Mouse (Mus musculus): ENCODE results near the gene Slc29a1. TPM values are rescaled to one million over a fixed set of nuclear protein-coding genes. Genes with fewer than 3 reads are reported as not detected.
"Not testable (repeated sequence)": the region's sequence is repeated elsewhere in the genome, so short reads cannot be mapped to it uniquely, and the experiment has no call there.

Gene Slc29a1
- polyA plus RNA-seq, 1 experiment from 2014 or later, result 175 TPM

DNA sequence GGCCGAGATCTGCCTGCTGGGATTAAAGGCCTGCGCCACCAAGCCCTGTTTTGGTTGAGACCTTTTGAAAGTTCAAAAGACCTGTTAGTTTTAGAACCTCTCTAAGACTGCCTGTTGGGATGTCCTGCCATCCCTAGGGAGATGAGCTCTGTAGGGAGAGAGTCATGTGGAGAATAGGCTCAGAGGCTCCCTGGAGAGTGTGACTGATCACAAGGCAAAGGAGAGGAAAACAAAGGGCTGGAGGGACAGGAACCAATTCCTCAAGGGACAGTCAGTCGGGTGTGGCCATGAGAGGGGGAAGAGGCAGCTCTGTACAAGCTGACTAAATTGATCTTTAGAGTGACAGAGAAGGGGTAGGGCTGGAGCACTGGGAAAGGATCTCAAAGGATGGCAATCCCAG, 28.8 kb upstream of the Slc29a1 start:
- 47% methylated on average over 3 of the region's 3 CpGs for WGBS (ENCODE audit: insufficient replicate concordance)

DNA sequence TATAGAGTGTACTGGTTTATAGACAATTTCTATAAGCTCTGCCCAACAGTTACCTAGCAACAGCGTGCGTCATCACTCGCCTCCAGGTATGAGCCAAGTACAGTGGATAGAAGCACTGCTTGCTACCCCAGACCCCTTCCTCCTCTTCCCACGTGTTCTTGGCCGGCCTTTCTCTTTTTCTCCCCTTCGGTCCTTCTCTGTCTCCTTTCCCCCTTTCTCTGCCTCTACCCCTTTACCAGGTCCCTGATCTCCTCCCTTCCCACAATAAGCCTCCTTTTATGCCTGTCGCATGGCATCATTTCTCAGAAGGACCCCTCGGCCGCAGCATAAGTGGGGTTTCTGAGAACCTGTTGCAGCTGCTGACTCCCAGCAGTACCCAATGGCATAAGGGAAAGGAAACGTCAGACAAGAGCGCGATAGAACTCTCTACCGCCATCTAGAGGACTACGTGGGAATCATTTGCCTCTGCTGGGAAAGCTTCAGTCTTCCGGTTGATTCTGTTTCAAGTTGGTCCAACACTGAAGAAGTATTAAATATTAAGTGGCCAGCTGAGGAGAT, 27.2 kb upstream of the Slc29a1 start:
- Histone ChIP-seq H3K4me1 (replicated peaks) (peaks cover 29% of the 10 kb centered on the region), H3K4me3 (replicated peaks) (no peak overlapping the region; the same call in 1 of the 2 replicates), H3K27me3 (peaks cover 30% of the 10 kb centered on the region), H3K27ac (replicated peaks) (no peak overlapping the region), H3K9ac (no peak overlapping the region), H3K4me2 (peak overlapping the region; percentile 52), H3K36me3 (replicated peaks) (no peaks in the 10 kb centered on the region), H3K9me3 (replicated peaks) (no peaks in the 10 kb centered on the region)
- no peak for ATAC-seq (ENCODE audit: insufficient read depth)
- WGBS (ENCODE audit: insufficient replicate concordance), result 22% methylated on average over 15 of the region's 15 CpGs

More for the DNA sequence above, 28.8 kb upstream of the Slc29a1 start:
- no peaks in the 10 kb centered on the region for H3K36me3 ChIP-seq (replicated peaks)
- H3K4me2 ChIP-seq, result no peak overlapping the region
- no peaks in the 10 kb centered on the region for H3K9me3 ChIP-seq (replicated peaks)
- H3K9ac ChIP-seq, result no peak overlapping the region
- H3K4me3 ChIP-seq (replicated peaks), result no peak overlapping the region
- peaks cover 38% of the 10 kb centered on the region for H3K27me3 ChIP-seq
- ATAC-seq (ENCODE audit: insufficient read depth), result no peak
- peaks cover 29% of the 10 kb centered on the region for H3K4me1 ChIP-seq (replicated peaks)
- no peak overlapping the region for H3K27ac ChIP-seq (replicated peaks)

DNA sequence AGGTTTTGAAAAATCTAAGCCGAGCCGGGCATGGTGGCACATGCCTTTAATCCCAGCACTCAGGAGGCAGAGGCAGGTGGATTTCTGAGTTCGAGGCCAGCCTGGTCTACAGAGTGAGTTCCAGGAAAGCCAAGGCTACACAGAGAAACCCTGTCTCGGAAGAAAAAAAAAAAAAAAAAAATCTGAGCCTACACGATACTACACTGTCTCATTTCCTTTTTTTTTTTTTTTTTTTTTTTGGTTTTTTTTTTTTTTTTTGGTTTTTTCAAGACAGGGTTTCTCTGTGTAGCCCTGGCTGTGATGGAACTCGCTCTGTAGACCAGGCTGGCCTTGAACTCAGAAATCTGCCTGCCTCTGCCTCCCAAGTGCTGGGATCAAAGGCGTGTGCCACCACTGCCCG, 24.0 kb upstream of the Slc29a1 start:
- H3K36me3 ChIP-seq (replicated peaks); H3K27ac ChIP-seq (replicated peaks); H3K9me3 ChIP-seq (replicated peaks); H3K4me2 ChIP-seq; H3K4me3 ChIP-seq (replicated peaks); H3K9ac ChIP-seq; H3K27me3 ChIP-seq; ATAC-seq (ENCODE audit: insufficient read depth): not testable (repeated sequence)
- 63% methylated on average over 8 of the region's 8 CpGs for WGBS (ENCODE audit: insufficient replicate concordance)
- H3K4me1 ChIP-seq (replicated peaks), result peaks cover 30% of the 10 kb centered on the region

DNA sequence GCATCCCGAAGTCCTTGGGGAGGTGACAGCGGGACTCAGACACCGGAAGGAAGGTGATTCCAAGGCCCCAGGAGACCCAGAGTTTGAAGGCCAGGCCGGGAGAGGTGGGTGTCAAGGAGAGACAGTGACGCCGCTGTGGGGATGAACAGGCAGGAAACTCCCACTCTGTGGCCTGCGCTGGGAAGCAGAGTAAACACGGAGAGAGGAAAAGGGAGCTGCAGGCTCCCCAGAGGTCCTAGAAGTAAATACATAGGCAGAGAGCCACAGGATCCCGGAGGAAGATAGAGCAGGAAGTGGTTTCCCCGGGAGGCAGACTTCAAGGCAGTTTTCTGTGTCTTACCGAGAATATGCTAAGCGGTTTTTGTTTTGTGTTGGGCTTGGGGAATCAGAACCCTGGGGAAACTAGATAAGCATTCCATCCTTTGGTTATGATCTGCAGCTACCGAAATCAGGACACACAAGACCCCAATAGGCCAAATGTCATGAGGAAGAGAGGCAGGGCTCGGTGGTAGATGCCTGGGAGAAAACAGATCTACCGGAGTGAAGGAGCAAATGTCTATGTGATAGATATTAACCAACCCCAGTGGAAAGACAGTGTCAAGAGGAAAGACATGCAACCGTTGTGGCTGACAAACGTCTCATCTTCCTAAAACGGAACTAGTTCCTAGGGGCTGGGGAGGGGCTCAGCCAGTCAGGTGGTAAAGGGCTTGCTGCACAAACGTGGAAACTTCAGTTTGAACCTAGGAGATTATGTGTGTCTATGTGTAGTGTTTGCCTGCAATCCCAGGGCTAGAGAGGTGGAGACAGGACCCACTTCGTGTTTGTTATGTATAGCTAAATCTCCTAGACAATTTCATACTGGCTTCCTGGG, 20.2 kb upstream of the Slc29a1 start:
- Histone ChIP-seq H3K4me1 (replicated peaks) (peaks cover 24% of the 10 kb centered on the region), H3K9ac (peak overlapping the region; percentile 22; the same call in 1 of the 2 replicates), H3K36me3 (replicated peaks) (no peaks in the 10 kb centered on the region), H3K4me3 (replicated peaks) (peak overlapping the region; percentile 33), H3K9me3 (replicated peaks) (no peaks in the 10 kb centered on the region), H3K27me3 (no peaks in the 10 kb centered on the region), H3K27ac (replicated peaks) (peak overlapping the region; percentile 69), H3K4me2 (peak overlapping the region; percentile 59)
- peak; percentile 63 for ATAC-seq (ENCODE audit: insufficient read depth)
- WGBS (ENCODE audit: insufficient replicate concordance), result 4% methylated on average over 20 of the region's 20 CpGs

DNA sequence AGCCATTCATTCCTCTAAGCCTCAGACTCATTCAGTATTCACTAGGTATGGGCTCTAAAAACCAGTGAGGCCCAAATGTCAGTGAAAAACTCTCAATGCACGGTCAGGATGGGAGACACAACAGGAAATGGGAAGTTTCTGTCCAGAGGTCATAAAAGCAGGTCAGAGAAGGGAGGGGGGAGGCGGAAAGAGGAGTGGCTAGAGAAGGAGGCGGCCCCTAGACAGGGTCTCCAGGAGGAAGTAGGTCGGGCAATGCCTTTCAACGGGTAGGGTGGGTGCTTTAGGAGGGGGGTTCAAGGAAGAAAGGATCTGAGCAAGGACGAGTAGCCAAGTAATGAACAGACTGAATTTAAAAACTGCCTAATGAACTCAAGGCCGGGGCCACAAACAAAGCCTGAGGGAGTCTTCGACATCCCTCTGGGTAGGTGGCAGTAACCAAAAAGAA, 19.6 kb upstream of the Slc29a1 start:
- Histone ChIP-seq H3K27me3 (no peaks in the 10 kb centered on the region), H3K27ac (replicated peaks) (peak overlapping the region; percentile 69), H3K4me1 (replicated peaks) (peaks cover 24% of the 10 kb centered on the region), H3K9me3 (replicated peaks) (no peaks in the 10 kb centered on the region), H3K4me2 (peak overlapping the region; percentile 59), H3K36me3 (replicated peaks) (no peaks in the 10 kb centered on the region), H3K9ac (peak overlapping the region; percentile 22; the same call in 1 of the 2 replicates), H3K4me3 (replicated peaks) (peak overlapping the region; percentile 33)
- WGBS (ENCODE audit: insufficient replicate concordance), result 5% methylated on average over 8 of the region's 8 CpGs
- ATAC-seq (ENCODE audit: insufficient read depth), result peak; percentile 51; the same call in 1 of the 2 replicates

DNA sequence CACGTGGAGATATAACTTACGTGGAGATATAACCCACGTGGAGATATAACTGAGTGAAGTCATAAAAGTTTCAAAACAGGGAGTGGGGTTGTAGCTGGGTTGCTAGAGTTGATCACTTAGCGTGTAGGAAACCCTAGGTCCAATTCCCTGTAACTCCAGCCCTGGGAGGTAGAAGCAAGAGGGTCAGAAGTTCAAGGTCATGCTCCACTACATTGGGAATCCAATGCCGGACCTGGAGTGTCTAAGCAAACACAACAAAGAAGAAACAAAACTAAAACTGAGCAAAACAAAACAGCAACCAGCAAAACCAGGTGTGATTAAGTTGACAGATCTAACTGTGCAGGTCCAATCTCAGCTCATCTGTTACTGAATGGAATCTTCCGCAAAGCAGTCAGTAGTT, 18.2 kb upstream of the Slc29a1 start:
- no peak for ATAC-seq (ENCODE audit: insufficient read depth)
- Histone ChIP-seq H3K4me2 (no peak overlapping the region), H3K27me3 (no peaks in the 10 kb centered on the region), H3K9me3 (replicated peaks) (no peaks in the 10 kb centered on the region), H3K4me3 (replicated peaks) (no peak overlapping the region), H3K9ac (no peak overlapping the region), H3K36me3 (replicated peaks) (no peaks in the 10 kb centered on the region), H3K27ac (replicated peaks) (no peak overlapping the region), H3K4me1 (replicated peaks) (peaks cover 28% of the 10 kb centered on the region)
- 65% methylated on average over 6 of the region's 6 CpGs for WGBS (ENCODE audit: insufficient replicate concordance)

DNA sequence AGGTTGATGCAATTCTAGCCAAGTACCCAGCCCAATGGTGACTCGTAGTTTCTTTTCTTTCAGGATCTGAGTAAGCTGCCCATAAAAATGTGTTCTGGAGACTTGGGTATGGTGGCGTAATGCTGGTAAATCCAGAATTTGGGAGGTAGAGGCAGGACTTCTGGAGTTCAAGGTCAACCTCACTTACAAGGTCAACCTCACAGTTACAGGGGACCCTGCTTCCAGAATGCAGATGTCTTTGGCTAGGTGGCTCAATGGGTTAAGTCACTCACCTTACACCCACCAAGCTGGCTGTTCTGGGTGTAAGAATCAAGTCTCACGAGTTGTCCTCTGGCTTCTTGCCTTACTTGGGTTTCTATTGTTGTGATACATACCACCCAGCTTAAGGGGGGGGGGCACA, 17.3 kb upstream of the Slc29a1 start:
- no peak overlapping the region for H3K4me2 ChIP-seq
- no peak overlapping the region for H3K9ac ChIP-seq
- H3K27ac ChIP-seq (replicated peaks), result no peak overlapping the region
- no peak overlapping the region for H3K4me3 ChIP-seq (replicated peaks)
- H3K9me3 ChIP-seq (replicated peaks), result no peaks in the 10 kb centered on the region
- no peaks in the 10 kb centered on the region for H3K27me3 ChIP-seq
- H3K36me3 ChIP-seq (replicated peaks), result no peaks in the 10 kb centered on the region
- ATAC-seq (ENCODE audit: insufficient read depth), result no peak
- H3K4me1 ChIP-seq (replicated peaks), result peaks cover 32% of the 10 kb centered on the region
- WGBS (ENCODE audit: insufficient replicate concordance), result 60% methylated on average over 3 of the region's 3 CpGs

DNA sequence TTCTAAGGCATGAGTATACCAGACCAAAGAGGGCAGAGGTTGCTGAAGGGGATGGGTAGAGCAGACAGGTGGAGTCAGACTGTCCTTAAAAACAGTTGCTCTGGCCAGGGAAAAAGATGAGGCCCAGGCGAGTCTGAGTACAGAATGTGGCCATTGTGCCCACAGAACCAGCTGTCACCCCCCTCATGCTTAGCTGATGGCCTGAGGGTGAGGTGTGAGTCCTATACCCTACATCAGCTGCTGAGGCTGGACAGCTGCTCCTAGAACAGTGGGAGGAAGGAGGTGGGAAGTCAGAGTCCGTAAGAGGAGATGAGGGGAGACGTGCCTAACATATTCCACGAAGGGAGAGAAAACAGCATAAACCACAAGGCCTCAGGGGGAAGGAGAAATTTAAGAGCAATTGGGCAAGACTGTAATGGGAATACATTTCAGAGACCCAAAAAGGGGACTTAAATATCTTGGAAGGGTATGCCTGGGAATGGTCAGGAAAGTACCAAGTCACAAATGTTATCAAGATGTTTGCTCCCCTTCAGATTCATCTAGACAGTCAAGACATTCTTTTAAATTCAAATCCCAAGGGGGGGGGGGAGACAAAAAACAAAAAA, 16.7 kb upstream of the Slc29a1 start:
- H3K9me3 ChIP-seq (replicated peaks), result no peaks in the 10 kb centered on the region
- H3K4me1 ChIP-seq (replicated peaks), result peaks cover 33% of the 10 kb centered on the region
- no peaks in the 10 kb centered on the region for H3K27me3 ChIP-seq
- no peak overlapping the region for H3K9ac ChIP-seq
- no peak overlapping the region for H3K4me2 ChIP-seq
- WGBS (ENCODE audit: insufficient replicate concordance), result 53% methylated on average over 4 of the region's 4 CpGs
- H3K27ac ChIP-seq (replicated peaks), result no peak overlapping the region
- H3K36me3 ChIP-seq (replicated peaks), result no peaks in the 10 kb centered on the region
- no peak overlapping the region for H3K4me3 ChIP-seq (replicated peaks)
- ATAC-seq (ENCODE audit: insufficient read depth), result no peak

DNA sequence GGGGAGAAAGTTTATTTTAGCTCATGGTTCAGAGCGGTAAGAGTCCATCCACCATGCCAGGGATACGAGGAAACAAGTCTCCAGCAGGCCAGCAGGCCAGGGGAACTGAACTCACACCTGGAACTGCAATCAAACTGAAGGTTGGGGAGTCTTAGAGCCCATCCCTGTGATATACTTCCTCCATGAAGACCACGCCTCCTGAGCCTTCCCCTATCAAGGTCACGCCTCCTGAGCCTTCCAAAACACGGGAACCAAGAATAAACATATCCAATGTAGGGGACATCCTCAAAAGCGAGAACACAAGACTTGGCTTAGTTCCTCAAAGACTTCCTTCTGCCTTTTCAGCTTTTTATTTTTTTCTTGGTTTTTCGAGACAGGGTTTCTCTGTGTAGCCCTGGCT, 13.5 kb upstream of the Slc29a1 start:
- 45% methylated on average over 7 of the region's 7 CpGs for WGBS (ENCODE audit: insufficient replicate concordance)
- H3K4me3 ChIP-seq (replicated peaks), result no peak overlapping the region
- no peak overlapping the region for H3K9ac ChIP-seq
- no peak overlapping the region for H3K4me2 ChIP-seq
- ATAC-seq (ENCODE audit: insufficient read depth), result no peak
- H3K4me1 ChIP-seq (replicated peaks), result peaks cover 29% of the 10 kb centered on the region
- H3K27me3 ChIP-seq, result no peaks in the 10 kb centered on the region
- H3K9me3 ChIP-seq (replicated peaks), result no peaks in the 10 kb centered on the region
- no peaks in the 10 kb centered on the region for H3K36me3 ChIP-seq (replicated peaks)
- H3K27ac ChIP-seq (replicated peaks), result no peak overlapping the region

DNA sequence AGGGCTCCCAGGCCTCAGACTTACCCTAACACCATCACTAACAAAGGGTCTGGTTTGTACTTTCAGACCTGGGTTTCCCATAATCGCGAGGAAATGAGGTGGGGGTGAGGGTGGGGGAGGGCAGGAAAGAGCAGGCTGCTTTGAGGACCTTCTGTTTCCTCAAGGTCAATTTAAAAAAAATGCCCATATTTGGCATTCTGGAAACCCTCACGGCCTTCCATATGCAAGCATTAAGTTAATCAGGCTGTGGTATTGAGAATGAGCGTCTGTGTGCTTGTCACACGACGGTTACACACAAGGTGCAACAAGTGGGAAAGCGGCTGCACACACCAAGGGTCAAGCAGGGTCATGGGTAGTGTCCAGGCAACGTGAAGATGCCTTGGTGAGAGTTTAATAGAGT, 12.6 kb upstream of the Slc29a1 start:
- H3K27ac ChIP-seq (replicated peaks), result no peak overlapping the region
- no peaks in the 10 kb centered on the region for H3K36me3 ChIP-seq (replicated peaks)
- 59% methylated on average over 8 of the region's 8 CpGs for WGBS (ENCODE audit: insufficient replicate concordance)

DNA sequence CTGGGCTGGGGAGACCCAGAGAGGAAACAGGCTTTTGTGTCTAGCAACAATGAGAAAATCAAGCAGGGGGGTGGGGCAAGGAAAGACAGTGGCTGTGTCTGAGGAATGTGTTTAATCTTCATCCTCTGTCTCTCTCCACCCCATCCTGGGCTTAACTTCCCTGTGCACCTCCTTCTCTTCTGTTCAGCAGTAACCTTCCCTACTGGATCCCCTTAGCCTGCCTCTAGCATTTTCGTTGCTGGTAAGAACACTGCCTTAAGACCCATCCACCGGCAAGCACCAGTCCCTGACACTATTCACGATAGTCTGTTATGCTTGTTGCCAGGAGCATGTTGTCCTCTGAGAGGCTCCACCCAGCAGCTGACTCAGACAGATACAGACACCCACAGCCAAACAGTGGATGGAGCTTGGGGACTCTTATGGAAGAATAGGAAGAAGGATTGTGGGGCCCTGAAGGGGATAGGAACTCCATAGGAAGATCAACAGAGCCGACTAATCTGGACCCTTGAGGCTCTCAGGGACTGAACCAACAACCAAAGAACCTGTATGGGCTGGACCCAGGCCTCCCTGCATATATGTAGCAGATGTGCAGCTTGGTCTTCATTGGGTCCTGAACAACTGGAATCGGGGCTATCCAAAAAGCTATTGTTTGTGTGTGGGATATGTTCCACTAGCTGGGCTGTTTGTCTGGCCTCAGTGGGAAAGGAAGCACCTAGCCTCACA, 10.9 kb upstream of the Slc29a1 start:
- Histone ChIP-seq H3K4me2 (peak overlapping the region; percentile 62), H3K36me3 (replicated peaks) (no peaks in the 10 kb centered on the region), H3K4me1 (replicated peaks) (peaks cover 28% of the 10 kb centered on the region), H3K9ac (no peak overlapping the region), H3K9me3 (replicated peaks) (no peaks in the 10 kb centered on the region), H3K27ac (replicated peaks) (peak overlapping the region; percentile 68), H3K4me3 (replicated peaks) (peak overlapping the region; percentile 23; the same call in 1 of the 2 replicates), H3K27me3 (no peaks in the 10 kb centered on the region)
- 26% methylated on average over 5 of the region's 5 CpGs for WGBS (ENCODE audit: insufficient replicate concordance)
- peak; percentile 79 for ATAC-seq (ENCODE audit: insufficient read depth)

More for the DNA sequence above, 12.6 kb upstream of the Slc29a1 start:
- H3K27me3 ChIP-seq, result no peaks in the 10 kb centered on the region
- no peaks in the 10 kb centered on the region for H3K9me3 ChIP-seq (replicated peaks)
- ATAC-seq (ENCODE audit: insufficient read depth), result no peak
- H3K4me2 ChIP-seq, result no peak overlapping the region
- H3K9ac ChIP-seq, result no peak overlapping the region
- H3K4me1 ChIP-seq (replicated peaks), result peaks cover 28% of the 10 kb centered on the region
- H3K4me3 ChIP-seq (replicated peaks), result no peak overlapping the region

All from liver, embryonic 15.5 days (tissue).